Mouse (Mus musculus) heart, embryonic 15.5 days (tissue): ENCODE data around the gene Ltbp1. TPM values are rescaled to one million over a fixed set of nuclear protein-coding genes. Genes with fewer than 3 reads are reported as not detected.

Experiments used
- ATAC-seq: fragments of 200-750 bp; cut with Nextera tagmentation; replicated peaks from 2 replicates; pipeline ENCODE4 v1.8.0; 2017; ENCODE audit warnings: low read depth, moderate TSS enrichment; ENCODE audit not compliant: insufficient number of reproducible peaks, insufficient read depth, low FRiP score
- H3K27ac ChIP-seq: fragments of 300-500 bp; sonication (generic); 2 replicates; pipeline ENCODE4 v1.5.1; 2015; ENCODE audit warnings: mild to moderate bottlenecking, inconsistent platforms
- H3K27me3 ChIP-seq: fragments of 300-500 bp; sonication (generic); 2 replicates; pipeline ENCODE4 v1.6.1; 2015; ENCODE audit warnings: inconsistent platforms
- H3K36me3 ChIP-seq: fragments of 300-500 bp; sonication (generic); 2 replicates; pipeline ENCODE4 v1.6.1; 2015; ENCODE audit warnings: mild to moderate bottlenecking, inconsistent platforms
- H3K4me1 ChIP-seq: fragments of 300-500 bp; sonication (generic); replicated peaks from 2 replicates; pipeline ENCODE4 v1.6.1; 2015; ENCODE audit warnings: inconsistent platforms
- H3K4me2 ChIP-seq: fragments of 300-500 bp; sonication (generic); 2 replicates; pipeline ENCODE4 v1.6.1; 2015; ENCODE audit warnings: inconsistent platforms, mild to moderate bottlenecking, moderate library complexity
- H3K4me3 ChIP-seq: fragments of 300-500 bp; sonication (generic); 2 replicates; pipeline ENCODE4 v1.5.1; 2015; ENCODE audit warnings: mild to moderate bottlenecking, inconsistent platforms
- H3K9ac ChIP-seq: fragments of 300-500 bp; sonication (generic); 2 replicates; pipeline ENCODE4 v1.6.1; 2015; ENCODE audit warnings: mild to moderate bottlenecking, inconsistent platforms
- H3K9me3 ChIP-seq: fragments of 300-500 bp; sonication (generic); replicated peaks from 2 replicates; pipeline ENCODE4 v1.6.1; 2016; ENCODE audit warnings: inconsistent platforms
- WGBS: fragments of 180-500 bp; shearing (Covaris S2); methylation state at CpG from one replicate; pipeline ENCODE4 v1.1.7; 2015; ENCODE audit warnings: mixed read lengths; 5-methylcytosine and 5-hydroxymethylcytosine counted together
- polyA plus RNA-seq: library from polyadenylated mRNA; unstranded; fragments of >200 nt; fragmentation: Nextera tagmentation; extraction: Ambion mirVana; gene quantifications from 2 replicates; pipeline ENCODE4 v1.2.1, GENCODE M21; 2015

The Ltbp1 gene
- polyA plus RNA-seq, 1 experiment from 2014 or later, result 19.6 TPM

GRCm38 (mm10) chr17:75208164-75208698, 202.9 kb downstream of the Ltbp1 start:
- Histone ChIP-seq H3K27ac (no peak overlapping the region), H3K4me3 (no peak overlapping the region), H3K36me3 (no peaks in the 10 kb centered on the region), H3K9ac (no peak overlapping the region), H3K4me1 (0 out of 2 replicates have a peak, but pooled peaks cover 2% of the 10 kb centered on the region), H3K27me3 (no peaks in the 10 kb centered on the region), H3K9me3 (no peaks in the 10 kb centered on the region), H3K4me2 (no peak overlapping the region)
- ATAC-seq, result no peak
- WGBS, result 83% methylated on average over 7 of the region's 7 CpGs

- Histone ChIP-seq H3K36me3 (no peaks in the 10 kb centered on the region), H3K4me2 (no peak overlapping the region), H3K9me3 (no peaks in the 10 kb centered on the region), H3K4me3 (no peak overlapping the region), H3K9ac (no peak overlapping the region), H3K27me3 (no peaks in the 10 kb centered on the region), H3K4me1 (0 out of 2 replicates have a peak, but pooled peaks cover 2% of the 10 kb centered on the region), H3K27ac (no peak overlapping the region)
- WGBS, result 89% methylated on average over 4 of the region's 4 CpGs
- no peak for ATAC-seq
Measured at GRCm38 (mm10) chr17:75210526-75210925, 205.2 kb downstream of the Ltbp1 start.

- Histone ChIP-seq H3K9me3 (no peaks in the 10 kb centered on the region), H3K9ac (no peak overlapping the region), H3K27me3 (no peaks in the 10 kb centered on the region), H3K4me2 (no peak overlapping the region), H3K27ac (no peak overlapping the region), H3K36me3 (no peaks in the 10 kb centered on the region), H3K4me3 (no peak overlapping the region), H3K4me1 (0 out of 2 replicates have a peak, but pooled peaks cover 2% of the 10 kb centered on the region)
- no peak for ATAC-seq
- WGBS, result 89% methylated on average over 2 of the region's 2 CpGs
Measured at GRCm38 (mm10) chr17:75216362-75216761, 211.0 kb downstream of the Ltbp1 start.

- 86% methylated on average over 6 of the region's 6 CpGs for WGBS
- Histone ChIP-seq H3K9ac (no peak overlapping the region), H3K4me1 (no peaks in the 10 kb centered on the region), H3K9me3 (no peaks in the 10 kb centered on the region), H3K27ac (no peak overlapping the region), H3K4me3 (no peak overlapping the region), H3K4me2 (no peak overlapping the region), H3K27me3 (no peaks in the 10 kb centered on the region), H3K36me3 (no peaks in the 10 kb centered on the region)
- ATAC-seq, result no peak
Measured at GRCm38 (mm10) chr17:75218700-75219099, 213.3 kb downstream of the Ltbp1 start.

GRCm38 (mm10) chr17:75228321-75228720, 223.0 kb downstream of the Ltbp1 start:
- 75% methylated on average over 3 of the region's 3 CpGs for WGBS
- Histone ChIP-seq H3K4me2 (no peak overlapping the region), H3K4me3 (no peak overlapping the region), H3K9ac (no peak overlapping the region), H3K36me3 (0 out of 2 replicates have a peak, but pooled peaks cover 5% of the 10 kb centered on the region), H3K4me1 (no peaks in the 10 kb centered on the region), H3K27me3 (no peaks in the 10 kb centered on the region), H3K27ac (no peak overlapping the region), H3K9me3 (no peaks in the 10 kb centered on the region)
- ATAC-seq, result no peak

GRCm38 (mm10) chr17:75233206-75233605, 227.8 kb downstream of the Ltbp1 start:
- no peak for ATAC-seq
- H3K4me2 ChIP-seq, result no peak overlapping the region
- no peak overlapping the region for H3K27ac ChIP-seq
- peaks cover 10% of the 10 kb centered on the region for H3K4me1 ChIP-seq
- no peaks in the 10 kb centered on the region for H3K36me3 ChIP-seq
- H3K4me3 ChIP-seq, result no peak overlapping the region
- H3K9ac ChIP-seq, result no peak overlapping the region
- 65% methylated on average over 2 of the region's 2 CpGs for WGBS
- H3K9me3 ChIP-seq, result no peaks in the 10 kb centered on the region
- no peaks in the 10 kb centered on the region for H3K27me3 ChIP-seq

- ATAC-seq, result no peak
- Histone ChIP-seq H3K4me2 (no peak overlapping the region), H3K36me3 (no peaks in the 10 kb centered on the region), H3K27ac (no peak overlapping the region), H3K4me3 (no peak overlapping the region), H3K27me3 (no peaks in the 10 kb centered on the region), H3K9me3 (no peaks in the 10 kb centered on the region), H3K4me1 (peaks cover 10% of the 10 kb centered on the region), H3K9ac (no peak overlapping the region)
- WGBS, result 87% methylated on average over 4 of the region's 4 CpGs
Measured at GRCm38 (mm10) chr17:75233923-75234322, 228.6 kb downstream of the Ltbp1 start.

- no peak overlapping the region for H3K4me3 ChIP-seq
- WGBS, result 21% methylated on average over 3 of the region's 3 CpGs
- no peaks in the 10 kb centered on the region for H3K36me3 ChIP-seq
- no peak overlapping the region for H3K4me2 ChIP-seq
- ATAC-seq, result peak; percentile 60; the same call in 1 of the 2 replicates
- H3K27ac ChIP-seq, result peak overlapping the region; percentile 24
- no peaks in the 10 kb centered on the region for H3K27me3 ChIP-seq
- H3K9me3 ChIP-seq, result no peaks in the 10 kb centered on the region
- no peak overlapping the region for H3K9ac ChIP-seq
- peaks cover 10% of the 10 kb centered on the region for H3K4me1 ChIP-seq
Measured at GRCm38 (mm10) chr17:75235781-75236180, 230.4 kb downstream of the Ltbp1 start.

GRCm38 (mm10) chr17:75236543-75236942, 231.2 kb downstream of the Ltbp1 start:
- Histone ChIP-seq H3K4me2 (no peak overlapping the region), H3K4me3 (no peak overlapping the region), H3K9ac (no peak overlapping the region), H3K4me1 (peaks cover 10% of the 10 kb centered on the region), H3K36me3 (no peaks in the 10 kb centered on the region), H3K27me3 (no peaks in the 10 kb centered on the region), H3K27ac (no peak overlapping the region), H3K9me3 (no peaks in the 10 kb centered on the region)
- no peak for ATAC-seq
- 82% methylated on average over 2 of the region's 2 CpGs for WGBS

GRCm38 (mm10) chr17:75237456-75237855, 232.1 kb downstream of the Ltbp1 start:
- H3K4me1 ChIP-seq, result peaks cover 10% of the 10 kb centered on the region
- ATAC-seq, result no peak
- H3K9ac ChIP-seq, result no peak overlapping the region
- H3K4me3 ChIP-seq, result no peak overlapping the region
- no peak overlapping the region for H3K27ac ChIP-seq
- H3K27me3 ChIP-seq, result no peaks in the 10 kb centered on the region
- 91% methylated on average over 3 of the region's 3 CpGs for WGBS
- no peak overlapping the region for H3K4me2 ChIP-seq
- H3K36me3 ChIP-seq, result no peaks in the 10 kb centered on the region
- H3K9me3 ChIP-seq, result no peaks in the 10 kb centered on the region

- H3K36me3 ChIP-seq, result no peaks in the 10 kb centered on the region
- no peaks in the 10 kb centered on the region for H3K27me3 ChIP-seq
- no peak overlapping the region for H3K4me3 ChIP-seq
- peaks cover 10% of the 10 kb centered on the region for H3K4me1 ChIP-seq
- no peak overlapping the region for H3K4me2 ChIP-seq
- no peak for ATAC-seq
- no peak overlapping the region for H3K9ac ChIP-seq
- no peak overlapping the region for H3K27ac ChIP-seq
- H3K9me3 ChIP-seq, result no peaks in the 10 kb centered on the region
- WGBS, result 93% methylated on average over 2 of the region's 2 CpGs
Measured at GRCm38 (mm10) chr17:75238655-75239054, 233.3 kb downstream of the Ltbp1 start.

GRCm38 (mm10) chr17:75239545-75239944, 234.2 kb downstream of the Ltbp1 start:
- WGBS, result 78% methylated on average over 3 of the region's 3 CpGs
- Histone ChIP-seq H3K27me3 (no peaks in the 10 kb centered on the region), H3K36me3 (no peaks in the 10 kb centered on the region), H3K27ac (no peak overlapping the region), H3K9ac (no peak overlapping the region), H3K9me3 (no peaks in the 10 kb centered on the region), H3K4me3 (no peak overlapping the region), H3K4me1 (peaks cover 10% of the 10 kb centered on the region), H3K4me2 (no peak overlapping the region)
- no peak for ATAC-seq
